8 mouse cellular contexts compared by ENCODE assay signal in genomic region chr8:124021237-124022227, GRCm38 (mm10). TPM values are rescaled to one million over a fixed set of nuclear protein-coding genes. Genes with fewer than 3 reads are reported as not detected.
DNase-seq lines count a peak whose midpoint lies in the region; ATAC-seq and TF ChIP-seq lines count a peak whose summit lies in the region.

Taf5l (minus strand) TSS chr8:124021397.
Urb2 (plus strand) TSS chr8:124021508.

- WGBS in hindbrain, embryonic 12.5 days, result 1% methylated on average over 70 of the region's 74 CpGs

- peaks cover 19% of the 10 kb centered on the region for H3K36me3 ChIP-seq in hindbrain, embryonic 12.5 days

- POLR2A ChIA-PET in Patski (lab: Charles Lee), result no interaction called here

- peak; percentile 73 for ATAC-seq in Patski
- peak; percentile 93 for ATAC-seq in hindbrain, embryonic 12.5 days (ENCODE audit: low FRiP score)

- DNase-seq in Patski (ENCODE audit: low read depth, low spot score), result no peak
- peak; percentile 96 to 97 for DNase-seq in cerebellum, postnatal 10 days
- DNase-seq in frontal cortex, postnatal 10 days (ENCODE audit: low spot score in 2 of 2), result peak; percentile 86 to 91
- peak; percentile 93 for DNase-seq in layer of hippocampus, postnatal 14 days (ENCODE audit: low spot score in 2 of 2)
- DNase-seq in lung, postnatal 10 days, result peak; percentile 95
- DNase-seq in ovary, postnatal 14 days (ENCODE audit: low spot score), result peak; percentile 89
- peak; percentile 93 to 94 for DNase-seq in thymus, postnatal 10 days (ENCODE audit: low spot score in 2 of 2)

- CTCF ChIA-PET in Patski (lab: Charles Lee), result interaction anchor here (1.2 kb wide), 1 partner anchor 13 kb away, joined by 3 read pairs; no protein-coding TSS in a partner anchor

- peaks cover 29% of the 10 kb centered on the region for H3K4me1 ChIP-seq in hindbrain, embryonic 12.5 days

- H3K4me3 ChIP-seq in hindbrain, embryonic 12.5 days, result peak within 1 kb of the TSS; percentile 85

- peak within 1 kb of the TSS; percentile 96 for H3K27ac ChIP-seq in hindbrain, embryonic 12.5 days

- peak within 1 kb of the TSS; percentile 77 for H3K4me2 ChIP-seq in hindbrain, embryonic 12.5 days (replicated peaks)

- H3K9me3 ChIP-seq in hindbrain, embryonic 12.5 days (replicated peaks), result no peaks in the 10 kb centered on the region

- no peaks in the 10 kb centered on the region for H3K27me3 ChIP-seq in Patski
- H3K27me3 ChIP-seq in hindbrain, embryonic 12.5 days, result no peaks in the 10 kb centered on the region

- peak within 1 kb of the TSS; percentile 75 for H3K9ac ChIP-seq in hindbrain, embryonic 12.5 days

- TF ChIP-seq CTCF in Patski (IDR thresholded peaks at IDR 0.05), result no peak

- in situ Hi-C loops in Patski (cut with MboI; ENCODE audit: low pct_unique_long_range_greater_than_20kb), result no loop called here

RNA-seq across cellular contexts. Expression of gene Taf5l, which starts in this region (rescaled TPM):
- polyA plus RNA-seq in Patski (2021), result 28.6 TPM
- polyA plus RNA-seq in hindbrain, embryonic 12.5 days (2016; fragmentation: Nextera tagmentation; extraction: Ambion mirVana), result 32.6 and 34.4 TPM in 2 replicates
- total RNA-seq in layer of hippocampus, postnatal 14 days (2021), result 10 to 100 TPM; 19.5 to 21.3 TPM

RNA-seq across cellular contexts. Expression of gene Urb2, which starts in this region (rescaled TPM):
- 11.6 TPM for polyA plus RNA-seq in Patski (2021)
- polyA plus RNA-seq in hindbrain, embryonic 12.5 days (2016; fragmentation: Nextera tagmentation; extraction: Ambion mirVana), result 5.9 and 6.4 TPM in 2 replicates
- 10 to 100 TPM; 11.4 to 13.3 TPM for total RNA-seq in layer of hippocampus, postnatal 14 days (2021)
